Mouse (Mus musculus) neural tube, embryonic 14.5 days (tissue): ENCODE measurements around the gene Kansl3. TPM values are rescaled to one million over a fixed set of nuclear protein-coding genes. Genes with fewer than 3 reads are reported as not detected.

Experiments
- ATAC-seq: fragments of 200-750 bp; cut with Nextera tagmentation; 2 replicates; pipeline ENCODE4 v1.8.0; 2017; ENCODE audit warnings: low read depth, mild to moderate bottlenecking, moderate TSS enrichment, moderate library complexity
- H3K27ac ChIP-seq: fragments of 300-500 bp; sonication (generic); 2 replicates; pipeline ENCODE4 v1.5.1; 2014; ENCODE audit warnings: low read depth, mild to moderate bottlenecking, control low read depth, low read length, moderate library complexity, mixed read lengths
- H3K27me3 ChIP-seq: fragments of 300-500 bp; sonication (generic); 2 replicates; pipeline ENCODE4 v1.6.1; 2014; ENCODE audit warnings: low read length; ENCODE audit not compliant: control insufficient read depth, insufficient read depth
- H3K36me3 ChIP-seq: fragments of 300-500 bp; sonication (generic); 2 replicates; pipeline ENCODE4 v1.6.1; 2014; ENCODE audit warnings: low read length, mixed read lengths; ENCODE audit not compliant: control insufficient read depth, insufficient read depth
- H3K4me1 ChIP-seq: fragments of 300-500 bp; sonication (generic); 2 replicates; pipeline ENCODE4 v1.6.1; 2014; ENCODE audit warnings: low read length; ENCODE audit not compliant: control insufficient read depth, insufficient read depth
- H3K4me2 ChIP-seq: fragments of 300-500 bp; sonication (generic); 2 replicates; pipeline ENCODE4 v1.6.1; 2014; ENCODE audit warnings: mild to moderate bottlenecking, low read depth, low read length, control low read depth
- H3K4me3 ChIP-seq: fragments of 300-500 bp; sonication (generic); 2 replicates; pipeline ENCODE4 v1.5.1; 2014; ENCODE audit warnings: low read depth, low read length, control low read depth, mixed read lengths
- H3K9ac ChIP-seq: fragments of 300-500 bp; sonication (generic); replicated peaks from 2 replicates; pipeline ENCODE4 v1.6.1; 2014; ENCODE audit warnings: low read depth, mild to moderate bottlenecking, control low read depth, low read length, mixed read lengths
- H3K9me3 ChIP-seq: fragments of 300-500 bp; sonication (generic); 2 replicates; pipeline ENCODE4 v1.6.1; 2016; ENCODE audit warnings: low read length; ENCODE audit not compliant: control insufficient read depth
- WGBS: fragments of 180-500 bp; shearing (Covaris S2); extraction: QIAGEN DNeasy Blood & Tissue Kit; methylation state at CpG from one replicate; pipeline ENCODE4 v1.1.7; 2014; 5-methylcytosine and 5-hydroxymethylcytosine counted together
- polyA plus RNA-seq: library from polyadenylated mRNA; unstranded; fragments of >200 nt; fragmentation: Nextera tagmentation; extraction: Ambion mirVana; gene quantifications from 2 replicates; pipeline ENCODE4 v1.2.1, GENCODE M21; 2014

Kansl3 gene
- polyA plus RNA-seq, 1 experiment from 2014 or later = 32.3 TPM

- Histone ChIP-seq H3K4me3 (peak overlapping the region; percentile 87), H3K9me3 (no peaks in the 10 kb centered on the region), H3K27ac (peak overlapping the region; percentile 55), H3K27me3 (no peaks in the 10 kb centered on the region), H3K9ac (peak overlapping the region; percentile 91), H3K36me3 (peaks cover 12% of the 10 kb centered on the region; the same call in 1 of the 2 replicates), H3K4me2 (peak overlapping the region; percentile 76), H3K4me1 (peaks cover 10% of the 10 kb centered on the region; the same call in 1 of the 2 replicates)
- 5% methylated on average over 46 of the region's 55 CpGs for WGBS
- peak; percentile 75 for ATAC-seq
These were observed 641 bp downstream of the Kansl3 start for GRCm38 (mm10) chr1:36368112-36368968.

- Histone ChIP-seq H3K4me3 (peak overlapping the region; percentile 87), H3K9ac (no peak overlapping the region)
- ATAC-seq = no peak
These were observed 1.3 kb downstream of the Kansl3 start for GRCm38 (mm10) chr1:36367698-36368097.

GRCm38 (mm10) chr1:36356955-36357695, 11.9 kb downstream of the Kansl3 start:
- no peak for ATAC-seq
- no peaks in the 10 kb centered on the region for H3K27me3 ChIP-seq

More at GRCm38 (mm10) chr1:36367698-36368097, 1.3 kb downstream of the Kansl3 start:
- H3K27ac ChIP-seq = no peak overlapping the region
- H3K4me2 ChIP-seq = peak overlapping the region; percentile 76
- 70% methylated on average over 12 of the region's 12 CpGs for WGBS
- peaks cover 16% of the 10 kb centered on the region; the same call in 1 of the 2 replicates for H3K36me3 ChIP-seq
- H3K9me3 ChIP-seq = no peaks in the 10 kb centered on the region
- peaks cover 10% of the 10 kb centered on the region; the same call in 1 of the 2 replicates for H3K4me1 ChIP-seq
- no peaks in the 10 kb centered on the region for H3K27me3 ChIP-seq

GRCm38 (mm10) chr1:36352351-36352750, 16.6 kb downstream of the Kansl3 start:
- H3K4me2 ChIP-seq = no peak overlapping the region
- 92% methylated on average over 4 of the region's 4 CpGs for WGBS
- no peaks in the 10 kb centered on the region for H3K27me3 ChIP-seq
- H3K27ac ChIP-seq = no peak overlapping the region
- H3K9me3 ChIP-seq = no peaks in the 10 kb centered on the region
- ATAC-seq = no peak
- H3K9ac ChIP-seq = no peak overlapping the region
- H3K36me3 ChIP-seq = peaks cover 80% of the 10 kb centered on the region
- no peak overlapping the region for H3K4me3 ChIP-seq
- no peaks in the 10 kb centered on the region for H3K4me1 ChIP-seq

More at GRCm38 (mm10) chr1:36356955-36357695, 11.9 kb downstream of the Kansl3 start:
- Histone ChIP-seq H3K27ac (no peak overlapping the region), H3K36me3 (peaks cover 44% of the 10 kb centered on the region), H3K4me1 (no peaks in the 10 kb centered on the region), H3K9ac (no peak overlapping the region), H3K4me3 (no peak overlapping the region), H3K9me3 (no peaks in the 10 kb centered on the region), H3K4me2 (no peak overlapping the region)
- 95% methylated on average over 5 of the region's 5 CpGs for WGBS

- no peak for ATAC-seq
- no peak overlapping the region for H3K4me3 ChIP-seq
- WGBS = 97% methylated on average over 6 of the region's 6 CpGs
- H3K9ac ChIP-seq = no peak overlapping the region
- H3K4me2 ChIP-seq = no peak overlapping the region
- H3K27me3 ChIP-seq = no peaks in the 10 kb centered on the region
- H3K27ac ChIP-seq = no peak overlapping the region
- no peaks in the 10 kb centered on the region for H3K4me1 ChIP-seq
- peaks cover 66% of the 10 kb centered on the region for H3K36me3 ChIP-seq
- no peaks in the 10 kb centered on the region for H3K9me3 ChIP-seq
These were observed 26.4 kb downstream of the Kansl3 start for GRCm38 (mm10) chr1:36342547-36342946.

GRCm38 (mm10) chr1:36332955-36333887, 35.8 kb downstream of the Kansl3 start:
- H3K9me3 ChIP-seq = no peaks in the 10 kb centered on the region
- ATAC-seq = no peak
- H3K4me2 ChIP-seq = no peak overlapping the region
- H3K27ac ChIP-seq = no peak overlapping the region
- H3K9ac ChIP-seq = no peak overlapping the region
- 90% methylated on average over 14 of the region's 14 CpGs for WGBS
- H3K4me1 ChIP-seq = no peaks in the 10 kb centered on the region
- peaks cover 25% of the 10 kb centered on the region for H3K36me3 ChIP-seq
- H3K27me3 ChIP-seq = no peaks in the 10 kb centered on the region
- H3K4me3 ChIP-seq = no peak overlapping the region

GRCm38 (mm10) chr1:36331743-36332142, 37.2 kb downstream of the Kansl3 start:
- Histone ChIP-seq H3K4me1 (no peaks in the 10 kb centered on the region), H3K4me3 (no peak overlapping the region), H3K4me2 (no peak overlapping the region), H3K36me3 (peaks cover 13% of the 10 kb centered on the region), H3K9ac (no peak overlapping the region), H3K27ac (no peak overlapping the region), H3K27me3 (no peaks in the 10 kb centered on the region), H3K9me3 (no peaks in the 10 kb centered on the region)
- ATAC-seq = no peak
- 78% methylated on average over 6 of the region's 6 CpGs for WGBS

- 96% methylated on average over 2 of the region's 2 CpGs for WGBS
These were observed 42.2 kb downstream of the Kansl3 start for GRCm38 (mm10) chr1:36326815-36327214.

More at GRCm38 (mm10) chr1:36326815-36327214, 42.2 kb downstream of the Kansl3 start:
- no peak overlapping the region for H3K4me3 ChIP-seq
- H3K4me1 ChIP-seq = no peaks in the 10 kb centered on the region
- no peak overlapping the region for H3K9ac ChIP-seq
- no peaks in the 10 kb centered on the region for H3K9me3 ChIP-seq
- H3K27ac ChIP-seq = no peak overlapping the region
- no peak for ATAC-seq
- no peaks in the 10 kb centered on the region for H3K27me3 ChIP-seq
- no peaks in the 10 kb centered on the region for H3K36me3 ChIP-seq
- no peak overlapping the region for H3K4me2 ChIP-seq
